Mouse (Mus musculus) common myeloid progenitor, adult 5-6 weeks (primary cell): ENCODE measurements around the gene Olfr1368. TPM values are rescaled to one million over a fixed set of nuclear protein-coding genes. Genes with fewer than 3 reads are reported as not detected.

Experiments used
- total RNA-seq: library from RNA; stranded (forward); fragments of 200-1000, 187-1606 nt; gene quantifications from 2 replicates; pipeline ENCODE4 v1.2.3, GENCODE M21; 2017

The Olfr1368 gene
- total RNA-seq, 1 experiment from 2014 or later = not detected

Other genes with a start within 250 kb of the Olfr1368 start
- not detected in 2 replicates for gene Olfr1370, start 70.9 kb downstream of the Olfr1368 start, total RNA-seq
- gene Olfr1369-ps1, start 34.4 kb downstream of the Olfr1368 start, total RNA-seq = 0.05 TPM in 1 of 2 replicates, not detected in the other
- not detected in 2 replicates for gene Olfr263, start 16.2 kb downstream of the Olfr1368 start, total RNA-seq
- 162 and 186 TPM in 2 replicates for gene Trim27, start 33.6 kb upstream of the Olfr1368 start, total RNA-seq
- gene Gpx5, start 146.9 kb upstream of the Olfr1368 start, total RNA-seq = not detected in 2 replicates
- gene Gpx6, start 166.3 kb upstream of the Olfr1368 start, total RNA-seq = not detected in 2 replicates
- gene Olfr1367, start 201.0 kb upstream of the Olfr1368 start, total RNA-seq = not detected in 2 replicates
- gene Zscan12, start 217.0 kb upstream of the Olfr1368 start, total RNA-seq = 9.0 and 12.3 TPM in 2 replicates